Mouse (Mus musculus) hindbrain, embryonic 11.5 days (tissue): ENCODE measurements at regions not wholly inside any gene's neighbourhood (a gene's known extent, or its start where the extent isn't known, plus 50 kb on each side); places are given as distances from the start of the nearest gene placed in this dataset.

Experiments used
- ATAC-seq: fragments of 200-750 bp; cut with Nextera tagmentation; 2 replicates; pipeline ENCODE4 v1.8.0; 2017; ENCODE audit warnings: mild to moderate bottlenecking, moderate TSS enrichment, moderate library complexity; ENCODE audit not compliant: low FRiP score
- DNase-seq: peaks from one replicate; pipeline ENCODE4 v3.0.0-alpha.2; 2015; ENCODE audit warnings: low spot score
- H3K27ac ChIP-seq: fragments of 300-500 bp; sonication (generic); 2 replicates; pipeline ENCODE4 v1.5.1; 2014; ENCODE audit warnings: mild to moderate bottlenecking, low read depth, low read length
- H3K27me3 ChIP-seq: fragments of 300-500 bp; sonication (generic); 2 replicates; pipeline ENCODE4 v1.6.1; 2014; ENCODE audit warnings: mild to moderate bottlenecking, low read length, moderate library complexity, mixed read lengths; ENCODE audit not compliant: control insufficient read depth, insufficient read depth
- H3K36me3 ChIP-seq: fragments of 300-500 bp; sonication (generic); 2 replicates; pipeline ENCODE4 v1.6.1; 2014; ENCODE audit warnings: mild to moderate bottlenecking, low read length, moderate library complexity, mixed read lengths; ENCODE audit not compliant: control insufficient read depth, insufficient read depth
- H3K4me1 ChIP-seq: fragments of 300-500 bp; sonication (generic); replicated peaks from 2 replicates; pipeline ENCODE4 v1.6.1; 2014; ENCODE audit warnings: low read length, mixed read lengths; ENCODE audit not compliant: control insufficient read depth, insufficient read depth
- H3K4me2 ChIP-seq: fragments of 300-500 bp; sonication (generic); replicated peaks from 2 replicates; pipeline ENCODE4 v1.6.1; 2014; ENCODE audit warnings: mild to moderate bottlenecking, low read depth, low read length
- H3K4me3 ChIP-seq: fragments of 300-500 bp; sonication (generic); 2 replicates; pipeline ENCODE4 v1.5.1; 2014; ENCODE audit warnings: low read depth, low read length
- H3K9ac ChIP-seq: fragments of 300-500 bp; sonication (generic); 2 replicates; pipeline ENCODE4 v1.6.1; 2014; ENCODE audit warnings: low read depth, low read length
- H3K9me3 ChIP-seq: fragments of 300-500 bp; sonication (generic); 2 replicates; pipeline ENCODE4 v1.6.1; 2016; ENCODE audit warnings: low read length; ENCODE audit not compliant: control insufficient read depth
- WGBS: fragments of 180-500 bp; shearing (Covaris S2); extraction: QIAGEN DNeasy Blood & Tissue Kit; methylation state at CpG from one replicate; pipeline ENCODE4 v1.1.7; 2014; 5-methylcytosine and 5-hydroxymethylcytosine counted together

DNA sequence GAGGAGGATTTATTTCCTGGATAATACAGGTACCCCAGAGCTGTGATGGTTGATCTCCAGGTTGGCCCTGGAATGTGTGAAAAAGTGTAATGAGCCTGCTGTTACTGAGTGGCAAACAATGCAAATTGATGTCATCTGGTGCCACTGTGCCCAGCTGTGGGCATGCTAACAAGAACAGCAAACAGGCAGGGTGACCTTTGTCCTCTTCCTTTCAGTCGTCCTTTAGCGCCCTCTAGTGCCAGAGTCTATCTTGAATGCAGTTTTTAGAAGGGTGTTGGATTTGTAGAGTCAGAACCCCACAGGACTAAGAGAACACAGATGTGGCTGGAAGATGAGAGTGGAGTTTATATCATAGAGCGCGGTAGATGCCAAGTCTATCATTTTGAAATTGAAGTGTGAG lies 164.3 kb downstream of the Sdhaf3 start:
- 30% methylated on average over 4 of the region's 4 CpGs for whole genome bisulfite sequencing

DNA sequence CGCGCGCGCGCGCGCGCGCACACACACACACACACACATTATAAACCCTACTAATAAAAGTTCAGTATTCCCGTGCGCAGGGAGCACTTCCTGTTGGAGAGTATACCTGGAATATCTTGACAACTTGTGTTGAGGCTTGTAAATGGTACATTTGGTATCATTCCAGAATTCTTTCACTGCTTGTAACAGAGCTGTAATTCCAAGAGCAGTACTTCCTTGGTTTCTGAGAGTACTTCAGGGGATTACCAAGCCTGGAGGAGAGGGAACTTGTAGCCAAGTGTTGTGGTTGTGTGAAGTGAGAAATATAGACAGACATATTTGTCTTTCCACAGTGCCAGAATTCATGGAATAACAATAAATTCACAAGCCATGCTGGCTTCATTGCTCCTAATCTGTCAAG lies 177.2 kb downstream of the Sdhaf3 start:
- ATAC-seq, result no peak
- H3K4me1 ChIP-seq, result no peaks in the 10 kb centered on the region
- H3K27ac ChIP-seq, result no peak overlapping the region
- H3K36me3 ChIP-seq, result no peaks in the 10 kb centered on the region
- H3K27me3 ChIP-seq, result no peaks in the 10 kb centered on the region
- H3K4me3 ChIP-seq, result no peak overlapping the region
- no peak overlapping the region for H3K9ac ChIP-seq
- DNase-seq, result no peak
- no peaks in the 10 kb centered on the region for H3K9me3 ChIP-seq
- 96% methylated on average over 11 of the region's 11 CpGs for WGBS
- H3K4me2 ChIP-seq, result no peak overlapping the region

More for the DNA sequence above, 164.3 kb downstream of the Sdhaf3 start:
- Histone ChIP-seq H3K4me1 (no peaks in the 10 kb centered on the region), H3K9me3 (no peaks in the 10 kb centered on the region), H3K27ac (no peak overlapping the region), H3K36me3 (no peaks in the 10 kb centered on the region), H3K27me3 (no peaks in the 10 kb centered on the region), H3K9ac (no peak overlapping the region), H3K4me3 (no peak overlapping the region), H3K4me2 (no peak overlapping the region)
- peak; percentile 71 for DNase-seq
- no peak for ATAC-seq

DNA sequence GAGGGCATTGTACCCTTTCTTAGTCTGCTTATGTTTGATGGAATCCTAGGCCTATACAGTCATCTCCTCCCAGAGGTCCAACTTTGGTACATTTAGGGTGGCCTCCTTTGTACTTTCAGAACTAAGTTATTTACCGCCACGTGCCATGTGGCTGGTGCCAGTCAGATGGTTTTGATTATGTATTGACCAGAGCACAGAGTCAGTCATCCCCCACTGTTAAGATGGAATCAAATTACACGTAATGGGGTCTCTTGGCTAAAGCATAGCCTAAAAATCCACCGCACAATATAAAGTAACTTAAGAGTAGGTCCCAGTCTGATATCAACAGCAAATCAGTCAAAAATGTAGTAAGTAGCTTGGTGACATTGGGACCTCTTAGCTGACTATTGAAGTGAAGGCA lies 178.3 kb downstream of the Sdhaf3 start:
- no peaks in the 10 kb centered on the region for H3K4me1 ChIP-seq
- 70% methylated on average over 4 of the region's 4 CpGs for WGBS
- no peak overlapping the region for H3K27ac ChIP-seq
- H3K4me3 ChIP-seq, result no peak overlapping the region
- H3K27me3 ChIP-seq, result no peaks in the 10 kb centered on the region
- ATAC-seq, result no peak
- no peaks in the 10 kb centered on the region for H3K9me3 ChIP-seq
- no peak overlapping the region for H3K9ac ChIP-seq
- H3K4me2 ChIP-seq, result no peak overlapping the region
- no peak for DNase-seq
- no peaks in the 10 kb centered on the region for H3K36me3 ChIP-seq

DNA sequence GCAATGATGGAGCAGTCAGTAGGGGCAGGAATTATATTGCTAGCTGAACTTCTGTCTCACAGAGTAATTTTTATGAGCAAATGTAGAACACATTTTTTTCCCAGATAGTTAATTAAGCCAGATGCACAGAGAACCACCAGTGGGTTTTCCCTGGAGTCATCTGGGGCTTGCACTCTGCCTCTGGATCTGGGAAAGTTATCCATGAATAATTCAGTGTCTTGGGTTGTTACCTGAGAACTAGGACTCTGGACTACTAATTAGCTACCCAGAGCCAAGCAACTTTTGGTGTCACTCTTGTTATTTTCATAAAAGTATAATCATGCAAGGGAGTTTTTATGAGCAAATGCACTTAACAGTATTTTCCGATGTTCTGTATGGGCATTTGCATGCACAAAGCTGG lies 179.1 kb downstream of the Sdhaf3 start:
- 96% methylated on average over 1 of the region's 1 CpGs for WGBS

DNA sequence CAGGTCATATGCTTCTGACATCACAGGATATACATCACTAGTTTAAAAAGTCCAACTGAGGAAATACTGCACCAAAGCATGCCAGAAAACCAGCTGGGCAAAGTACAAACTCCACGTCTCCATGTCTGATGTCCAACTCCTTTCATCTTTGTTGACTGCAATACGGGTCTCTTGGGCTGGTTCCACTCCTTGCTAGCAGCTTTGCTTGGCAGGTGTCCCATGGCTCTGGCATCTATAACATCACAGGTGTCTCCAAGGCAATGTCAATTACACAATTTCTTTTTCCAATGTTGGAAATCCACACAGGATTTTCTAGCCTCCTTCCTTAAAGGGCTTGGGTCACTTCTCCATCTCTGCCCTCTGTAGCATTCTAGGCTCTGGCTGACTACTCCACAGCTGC lies 225.9 kb downstream of the Sdhaf3 start:
- ATAC-seq (no peak), DNase-seq (no peak)
- WGBS, result 86% methylated on average over 2 of the region's 2 CpGs
- H3K9me3 ChIP-seq, result no peaks in the 10 kb centered on the region
- H3K9ac ChIP-seq, result no peak overlapping the region
- H3K27me3 ChIP-seq, result no peaks in the 10 kb centered on the region
- no peaks in the 10 kb centered on the region for H3K36me3 ChIP-seq
- H3K4me2 ChIP-seq, result no peak overlapping the region
- no peaks in the 10 kb centered on the region for H3K4me1 ChIP-seq
- no peak overlapping the region for H3K27ac ChIP-seq
- H3K4me3 ChIP-seq, result no peak overlapping the region

More for the DNA sequence above, 179.1 kb downstream of the Sdhaf3 start:
- H3K27me3 ChIP-seq, result no peaks in the 10 kb centered on the region
- H3K9me3 ChIP-seq, result no peaks in the 10 kb centered on the region
- ATAC-seq, result no peak
- no peak overlapping the region for H3K9ac ChIP-seq
- no peak overlapping the region for H3K27ac ChIP-seq
- H3K4me3 ChIP-seq, result no peak overlapping the region
- no peak for DNase-seq
- H3K4me1 ChIP-seq, result no peaks in the 10 kb centered on the region
- H3K36me3 ChIP-seq, result no peaks in the 10 kb centered on the region
- H3K4me2 ChIP-seq, result no peak overlapping the region

DNA sequence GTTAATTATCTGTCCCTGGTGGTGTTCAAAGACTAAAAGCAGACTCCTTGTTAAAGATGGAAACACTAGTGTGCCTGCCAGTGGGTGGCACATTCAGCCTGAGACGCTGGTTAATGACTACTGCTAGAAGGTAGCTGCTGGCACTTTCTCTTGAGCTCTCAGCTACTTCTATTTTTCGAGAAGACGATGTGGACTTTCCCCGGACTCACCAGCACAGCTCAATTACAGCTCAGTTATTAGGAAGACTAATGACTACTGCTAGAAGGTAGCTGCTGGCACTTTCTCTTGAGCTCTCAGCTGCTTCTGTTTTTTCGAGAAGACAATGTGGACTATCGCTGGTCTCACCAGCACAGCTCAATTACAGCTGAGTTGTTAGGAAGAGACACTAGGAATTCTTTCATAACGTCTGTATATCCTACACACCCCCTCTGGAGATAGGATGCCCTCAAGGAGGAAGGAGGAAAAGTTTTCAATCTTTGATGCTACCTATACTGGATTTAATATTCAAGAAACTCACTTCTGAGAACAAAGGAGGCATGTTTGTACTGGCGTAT lies 243.3 kb downstream of the Sdhaf3 start:
- no peaks in the 10 kb centered on the region for H3K36me3 ChIP-seq
- H3K4me3 ChIP-seq, result no peak overlapping the region
- no peaks in the 10 kb centered on the region for H3K9me3 ChIP-seq
- H3K4me1 ChIP-seq, result no peaks in the 10 kb centered on the region
- DNase-seq (no peak), ATAC-seq (no peak)
- no peak overlapping the region for H3K4me2 ChIP-seq
- H3K27me3 ChIP-seq, result no peaks in the 10 kb centered on the region
- H3K27ac ChIP-seq, result no peak overlapping the region
- WGBS, result 72% methylated on average over 8 of the region's 8 CpGs
- no peak overlapping the region for H3K9ac ChIP-seq

DNA sequence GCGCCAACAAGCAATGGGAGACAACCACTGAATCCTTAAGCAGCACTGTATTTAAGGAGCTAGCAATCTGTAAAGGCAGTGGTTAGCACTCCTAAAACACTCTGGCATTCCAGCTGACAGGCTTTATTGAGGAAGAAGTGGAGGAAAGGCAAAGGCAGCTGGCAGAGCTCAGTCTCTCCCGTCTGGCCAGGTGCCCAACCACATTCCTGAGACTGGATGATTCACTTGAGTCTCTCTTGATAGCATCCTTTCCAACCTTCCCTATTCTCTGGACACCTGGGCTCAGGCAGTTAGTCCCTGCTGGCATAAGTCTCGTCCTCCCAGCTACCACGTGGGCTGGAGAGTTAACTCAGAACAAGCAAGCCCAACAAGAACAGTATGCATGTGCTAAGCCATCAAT lies 260.1 kb downstream of the Sdhaf3 start:
- 69% methylated on average over 4 of the region's 4 CpGs for WGBS
- Histone ChIP-seq H3K4me2 (no peak overlapping the region), H3K4me3 (no peak overlapping the region), H3K9ac (no peak overlapping the region), H3K27ac (no peak overlapping the region), H3K27me3 (no peaks in the 10 kb centered on the region), H3K9me3 (no peaks in the 10 kb centered on the region), H3K4me1 (no peaks in the 10 kb centered on the region), H3K36me3 (no peaks in the 10 kb centered on the region)
- ATAC-seq (no peak), DNase-seq (no peak)

DNA sequence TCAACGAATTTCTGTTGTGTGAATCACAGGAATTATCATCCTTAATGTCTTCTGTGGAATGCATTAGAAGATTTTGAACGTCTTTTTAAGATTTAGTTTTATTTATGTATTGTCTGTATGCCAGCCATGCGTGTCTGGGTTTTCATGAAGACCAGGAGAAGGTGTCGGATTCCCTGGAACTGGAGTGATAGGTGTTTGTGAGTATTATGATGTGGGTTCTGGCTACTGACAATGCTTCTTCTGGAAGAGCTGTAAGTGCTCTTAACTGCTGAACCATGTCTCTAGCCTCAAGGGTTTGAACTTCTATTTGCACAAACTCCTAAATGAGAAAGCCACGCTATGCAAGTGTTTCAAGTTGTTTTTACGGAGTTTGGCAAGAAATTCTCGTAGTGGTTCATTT lies 296.5 kb downstream of the Sdhaf3 start:
- Histone ChIP-seq H3K4me1 (no peaks in the 10 kb centered on the region), H3K9me3 (no peaks in the 10 kb centered on the region), H3K27ac (no peak overlapping the region), H3K4me3 (no peak overlapping the region), H3K9ac (no peak overlapping the region), H3K36me3 (no peaks in the 10 kb centered on the region), H3K27me3 (no peaks in the 10 kb centered on the region), H3K4me2 (no peak overlapping the region)
- ATAC-seq, result no peak
- DNase-seq, result no peak
- WGBS, result 75% methylated on average over 7 of the region's 7 CpGs

DNA sequence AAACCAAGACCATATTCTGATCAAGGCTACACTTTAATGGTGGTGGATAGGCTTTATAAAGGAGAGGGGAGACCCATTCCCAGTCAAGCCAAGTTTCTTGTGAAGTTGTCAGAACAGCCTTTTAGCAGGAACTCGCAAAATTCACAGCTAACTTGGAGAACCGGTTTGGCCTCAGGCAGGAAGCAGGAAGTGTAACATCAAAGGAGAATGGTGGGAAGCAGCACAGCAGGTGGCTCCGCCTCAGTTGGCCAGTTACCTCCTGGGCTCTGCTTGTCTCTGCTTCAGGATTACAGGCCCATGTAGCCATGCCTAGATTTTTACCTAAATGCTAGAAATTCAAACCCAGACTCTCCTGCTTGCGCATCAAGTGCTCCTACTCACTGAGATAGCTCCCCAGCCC lies 277.2 kb upstream of the Tac1 start:
- DNase-seq, result no peak
- Histone ChIP-seq H3K9me3 (no peaks in the 10 kb centered on the region), H3K27me3 (no peaks in the 10 kb centered on the region), H3K9ac (no peak overlapping the region), H3K4me1 (no peaks in the 10 kb centered on the region), H3K36me3 (no peaks in the 10 kb centered on the region), H3K4me2 (no peak overlapping the region), H3K4me3 (no peak overlapping the region), H3K27ac (no peak overlapping the region)
- ATAC-seq, result no peak
- WGBS, result 49% methylated on average over 4 of the region's 4 CpGs
